Mouse (Mus musculus): ENCODE results near the gene Rsph14.

The Rsph14 gene

DNA sequence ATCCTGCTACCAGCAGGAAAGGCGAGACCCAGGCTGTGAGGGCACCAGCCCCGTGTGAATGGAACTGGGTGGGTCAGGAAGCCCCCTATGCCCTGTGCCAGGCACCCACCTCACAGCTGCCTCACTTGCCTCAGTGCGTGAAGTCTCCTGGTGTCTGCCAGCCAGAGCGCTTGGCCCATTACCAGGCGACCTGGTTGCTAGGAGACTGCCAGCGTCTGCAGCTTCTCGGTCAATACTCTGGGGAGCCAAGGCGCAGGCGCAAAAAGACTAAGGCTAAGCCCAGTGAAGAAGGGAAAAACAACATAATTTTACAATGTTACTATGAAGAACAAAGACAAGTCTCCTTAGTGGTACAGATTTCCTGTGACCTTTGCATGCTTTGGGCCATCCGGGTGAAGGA lies at the start of gene Rsph14:
TSS of gene Rsph14 (minus strand) at position 192 of the 400 bp plus-strand sequence.
- DNase-seq = peak; percentile 86

DNA sequence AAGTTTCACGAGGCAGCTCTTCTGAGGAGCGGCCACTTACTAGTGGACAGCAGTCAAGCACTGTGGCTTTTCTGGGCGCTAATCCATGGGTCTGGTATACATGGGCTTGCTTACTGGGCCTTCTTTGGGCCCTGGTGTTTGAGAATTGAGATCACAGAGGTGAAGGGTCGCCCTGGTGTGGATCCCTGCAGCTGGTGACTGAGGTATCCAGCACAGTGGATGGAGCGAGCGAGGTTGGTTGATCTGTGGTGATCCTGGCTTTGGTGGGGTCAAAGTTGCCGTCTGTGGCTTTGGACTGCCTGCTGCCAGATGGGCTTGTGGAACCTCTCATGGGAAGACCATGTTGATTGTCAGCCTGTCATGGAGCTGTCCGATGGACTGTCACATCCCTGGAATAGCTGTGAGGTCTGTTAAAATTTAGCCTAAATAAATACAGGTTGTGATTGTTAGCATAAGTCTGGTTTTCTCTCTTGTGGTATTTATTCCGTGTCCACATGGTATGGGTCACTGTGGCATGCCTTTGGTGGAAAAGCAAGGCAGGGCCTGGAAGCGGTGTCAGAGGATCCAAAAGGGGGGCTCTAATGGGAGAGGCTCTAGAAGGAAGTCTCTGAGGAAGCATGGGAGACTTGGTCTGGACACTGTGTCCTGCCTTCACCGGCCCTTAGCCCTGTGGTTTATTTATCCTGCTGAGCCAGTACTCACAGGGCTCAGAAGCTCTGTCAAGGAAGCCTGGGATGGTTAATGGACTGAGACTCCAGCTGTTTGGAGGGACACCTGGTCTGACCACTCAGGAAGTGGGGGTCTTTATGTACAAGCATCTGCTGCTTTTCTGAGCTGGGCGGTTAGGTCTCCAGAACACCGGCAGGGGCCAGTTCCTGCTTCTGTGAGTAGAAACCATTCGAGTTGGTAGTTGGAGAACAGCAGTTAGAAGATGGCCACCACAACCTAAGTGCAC lies 46.1 kb upstream of the Rsph14 start:
- DNase-seq = no peak

DNA sequence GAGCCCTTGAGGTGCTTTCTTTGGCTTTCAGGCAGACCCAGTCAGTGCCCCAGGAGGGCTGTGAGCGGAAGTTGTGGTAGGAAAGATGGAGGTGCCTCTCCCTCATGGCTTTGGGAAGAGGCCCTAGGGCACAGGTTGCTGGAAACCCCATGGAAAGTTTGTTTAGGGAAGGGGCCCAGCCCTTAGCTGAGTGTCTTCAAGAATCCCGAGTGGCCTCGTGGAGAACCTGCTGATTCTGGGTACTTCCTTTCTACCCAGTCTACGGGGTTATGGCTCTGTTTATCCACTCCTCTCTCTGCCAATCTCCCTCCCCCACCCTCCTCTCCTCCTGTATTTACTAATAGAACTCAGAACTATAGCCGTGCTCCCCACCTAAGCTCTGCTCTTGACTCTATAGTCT lies 43.3 kb upstream of the Rsph14 start:
- DNase-seq = no peak

DNA sequence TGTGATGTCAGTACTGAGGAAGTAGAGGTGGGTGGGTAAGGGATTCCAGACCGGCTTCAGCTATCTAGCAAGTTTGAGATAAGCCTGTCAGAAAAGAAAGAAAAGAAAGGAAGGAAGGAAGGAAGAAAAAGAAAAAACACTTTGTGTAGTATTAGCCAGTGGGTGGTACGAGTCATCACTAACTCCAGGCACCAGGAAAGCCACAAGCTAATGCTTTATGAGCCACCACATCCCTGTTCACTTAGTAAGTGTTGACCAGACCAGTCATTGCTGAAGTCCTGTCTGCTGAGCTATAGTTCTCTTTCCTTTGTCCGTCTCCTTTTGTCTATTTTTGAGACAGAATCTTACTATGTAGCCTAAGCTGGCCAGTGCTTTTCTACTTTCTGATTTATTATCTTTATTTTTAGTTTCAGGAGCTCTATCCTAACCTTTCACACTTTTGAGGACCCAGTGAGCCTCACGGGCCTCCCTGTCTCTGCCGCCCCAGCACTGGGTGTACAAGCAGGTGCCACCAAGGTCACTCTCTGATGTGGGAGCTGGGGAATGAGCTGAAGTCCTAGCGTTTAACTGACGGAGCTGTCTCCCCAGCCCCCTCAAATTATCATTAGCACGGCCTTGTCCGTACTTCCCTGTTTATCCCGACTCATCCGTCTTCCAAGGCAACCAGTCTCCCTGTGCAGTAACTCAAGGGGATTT lies 38.0 kb upstream of the Rsph14 start:
- DNase-seq = no peak

- DNase-seq = no peak
Observed at GRCm38 (mm10) chr10:75068624-75069328, 36.4 kb upstream of the Rsph14 start.

GRCm38 (mm10) chr10:75068086-75068485 lies 35.7 kb upstream of the Rsph14 start:
- no peak for DNase-seq

GRCm38 (mm10) chr10:75067446-75067845 lies 35.1 kb upstream of the Rsph14 start:
- no peak for DNase-seq

DNA sequence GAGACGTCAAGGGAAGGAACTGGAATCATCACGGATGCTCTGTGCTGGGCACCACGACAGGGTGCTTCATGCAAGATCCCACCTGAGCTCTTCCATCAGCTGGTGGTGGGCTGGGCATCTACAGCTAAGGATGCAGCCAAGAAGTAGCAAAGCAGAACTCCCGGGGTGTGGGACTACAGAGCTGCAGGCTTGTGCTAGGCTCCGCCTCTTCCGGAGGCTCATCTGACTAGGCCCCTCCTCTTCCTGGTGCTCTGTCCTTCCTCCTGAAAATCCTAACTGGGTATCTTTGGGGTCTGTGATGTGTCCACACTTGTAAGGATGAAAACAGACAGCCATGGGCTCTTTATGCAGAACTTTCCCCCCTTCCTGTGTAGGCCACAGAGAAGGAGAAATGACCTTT lies 33.3 kb upstream of the Rsph14 start:
- no peak for DNase-seq

- peak; percentile 15 for DNase-seq
Observed at GRCm38 (mm10) chr10:75063301-75063965, 31.0 kb upstream of the Rsph14 start.

GRCm38 (mm10) chr10:75062621-75063020 lies 30.2 kb upstream of the Rsph14 start:
- no peak for DNase-seq

DNA sequence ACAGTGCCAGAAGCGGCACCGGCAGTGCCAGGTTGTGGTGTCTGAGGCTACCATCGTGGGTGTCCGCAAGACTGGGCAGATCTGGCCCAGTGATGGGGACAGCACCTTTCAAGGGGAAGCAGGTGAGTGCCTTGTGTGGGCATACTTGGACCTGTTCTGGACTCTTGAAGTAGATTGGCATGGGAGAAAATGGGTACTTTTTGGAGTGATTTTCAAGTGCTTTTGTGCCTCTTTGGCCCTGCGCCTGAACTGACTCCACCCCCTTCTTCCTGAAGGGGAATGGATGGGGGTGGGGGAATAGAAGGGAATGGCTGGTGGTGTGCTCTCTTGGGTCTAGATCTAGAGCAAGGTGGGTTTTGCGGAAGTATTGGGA lies 29.8 kb upstream of the Rsph14 start:
- DNase-seq = no peak

DNA sequence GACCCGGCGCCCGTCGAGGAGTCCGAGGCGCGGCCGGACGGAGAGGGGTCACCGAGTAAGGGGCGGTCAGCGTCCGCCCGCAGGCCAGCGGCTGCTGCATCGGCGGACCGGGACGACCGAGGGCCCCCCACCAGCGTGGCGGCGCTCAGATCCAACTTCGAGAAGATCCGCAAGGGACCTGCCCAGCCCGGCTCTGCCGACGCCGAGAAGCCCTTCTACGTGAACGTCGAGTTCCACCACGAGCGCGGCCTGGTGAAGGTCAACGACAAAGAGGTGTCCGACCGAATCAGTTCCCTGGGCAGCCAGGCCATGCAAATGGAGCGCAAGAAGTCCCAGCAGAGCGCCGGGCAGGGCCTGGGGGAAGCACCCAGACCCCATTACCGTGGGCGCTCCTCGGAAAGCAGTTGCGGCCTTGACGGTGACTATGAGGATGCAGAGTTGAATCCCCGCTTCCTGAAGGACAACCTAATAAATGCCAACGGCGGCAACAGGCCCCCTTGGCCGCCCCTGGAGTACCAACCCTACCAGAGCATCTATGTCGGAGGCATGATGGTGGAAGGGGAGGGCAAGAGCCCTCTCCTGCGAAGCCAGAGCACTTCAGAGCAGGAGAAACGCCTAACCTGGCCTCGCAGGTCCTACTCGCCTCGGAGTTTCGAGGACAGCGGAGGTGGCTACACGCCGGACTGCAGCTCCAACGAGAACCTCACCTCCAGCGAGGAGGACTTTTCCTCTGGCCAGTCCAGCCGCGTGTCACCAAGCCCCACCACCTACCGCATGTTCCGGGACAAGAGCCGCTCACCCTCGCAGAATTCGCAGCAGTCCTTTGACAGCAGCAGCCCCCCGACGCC lies 29.2 kb upstream of the Rsph14 start:
- DNase-seq = no peak

DNA sequence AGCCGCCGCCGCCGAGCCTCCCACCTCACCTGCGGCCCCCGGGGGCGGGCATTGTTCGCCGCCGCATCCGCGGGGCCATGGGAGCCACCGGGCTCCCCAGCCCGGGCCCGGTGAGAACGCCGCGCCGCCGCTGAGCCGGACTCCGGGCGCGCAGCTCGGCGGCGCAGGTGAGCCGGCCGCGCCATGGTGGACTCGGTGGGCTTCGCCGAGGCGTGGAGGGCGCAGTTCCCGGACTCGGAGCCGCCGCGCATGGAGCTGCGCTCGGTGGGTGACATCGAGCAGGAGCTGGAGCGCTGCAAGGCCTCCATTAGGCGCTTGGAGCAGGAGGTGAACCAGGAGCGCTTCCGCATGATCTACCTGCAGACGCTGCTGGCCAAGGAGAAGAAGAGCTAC lies 28.5 kb upstream of the Rsph14 start:
- no peak for DNase-seq

DNA sequence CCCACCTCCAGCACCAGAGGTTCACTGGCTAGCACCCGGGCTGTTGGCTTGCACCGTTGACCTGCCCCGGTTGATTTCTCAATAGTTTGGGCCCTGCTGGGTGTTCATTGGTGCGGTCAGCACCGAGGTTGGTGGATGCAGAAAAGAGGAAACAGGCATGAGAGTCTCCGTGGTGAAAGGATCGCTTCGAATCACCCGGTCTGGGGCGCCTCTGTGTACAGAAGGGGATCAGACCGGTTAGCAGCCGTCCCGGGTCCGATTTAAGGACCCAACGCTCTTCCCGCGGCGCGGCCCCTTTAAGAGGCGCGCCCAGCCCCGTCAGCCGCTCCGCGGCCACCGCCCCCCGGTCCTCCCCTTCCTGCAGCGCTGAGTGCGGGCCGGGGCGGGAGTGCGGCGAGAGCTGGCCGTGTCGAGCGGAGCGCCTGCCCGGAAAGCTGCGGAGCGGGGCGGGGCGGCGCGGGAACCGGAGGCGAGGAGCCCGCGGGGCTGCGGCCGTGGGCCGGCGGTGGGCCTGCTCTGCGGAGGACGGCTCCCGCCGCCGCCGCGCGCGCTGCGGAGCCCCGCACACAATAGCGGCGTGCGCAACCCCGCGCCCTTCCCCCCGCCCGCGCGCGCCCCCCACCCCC lies 27.9 kb upstream of the Rsph14 start, which contains the start of gene Bcr:
TSS of gene Bcr (plus strand) at position 376 of the 626 bp plus-strand sequence.
- peak; percentile 85 for DNase-seq

DNA sequence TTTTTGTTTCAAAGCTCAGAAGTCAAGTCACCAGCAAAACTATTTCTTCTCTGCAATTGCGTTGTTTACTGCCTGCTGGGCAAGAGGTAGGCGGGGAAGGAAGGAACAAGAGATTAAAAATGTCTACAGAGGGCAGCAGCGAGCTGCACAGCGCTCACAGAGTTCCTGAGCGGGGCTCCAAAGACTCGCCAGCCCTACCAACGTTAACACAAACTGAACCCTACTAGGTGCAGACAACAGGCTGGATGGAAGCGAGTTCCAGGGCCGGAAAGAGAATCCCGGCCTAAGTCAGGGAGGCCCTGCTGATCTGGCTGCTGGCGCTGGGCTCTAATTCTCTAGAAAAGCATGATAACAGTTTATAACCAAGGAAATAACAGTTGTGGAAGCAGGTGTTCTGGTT lies 27.0 kb upstream of the Rsph14 start:
- DNase-seq = peak; percentile 84

GRCm38 (mm10) chr10:75058761-75059395 lies 26.5 kb upstream of the Rsph14 start:
- DNase-seq = no peak

DNA sequence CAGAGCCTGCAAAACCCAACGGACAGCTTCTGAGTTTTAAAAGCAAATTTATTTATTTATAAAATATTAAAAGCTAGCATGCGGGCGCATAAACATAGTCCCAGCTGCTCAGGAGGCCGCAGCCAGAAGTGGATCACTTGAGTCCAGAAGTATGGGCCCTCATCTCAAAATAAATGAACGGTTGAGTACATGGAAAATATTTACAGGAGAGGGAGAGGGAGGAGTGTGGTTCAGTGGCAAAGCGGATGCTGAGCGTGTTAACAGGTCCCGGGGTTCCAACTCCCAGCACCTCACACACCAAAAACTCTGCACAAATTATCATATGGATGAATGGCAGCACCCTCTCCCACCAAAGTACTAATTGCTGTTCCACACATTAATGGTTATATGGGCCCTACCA lies 25.9 kb upstream of the Rsph14 start:
- no peak for DNase-seq

- DNase-seq = peak; percentile 29
Observed at GRCm38 (mm10) chr10:75056255-75056654, 23.9 kb upstream of the Rsph14 start.

DNA sequence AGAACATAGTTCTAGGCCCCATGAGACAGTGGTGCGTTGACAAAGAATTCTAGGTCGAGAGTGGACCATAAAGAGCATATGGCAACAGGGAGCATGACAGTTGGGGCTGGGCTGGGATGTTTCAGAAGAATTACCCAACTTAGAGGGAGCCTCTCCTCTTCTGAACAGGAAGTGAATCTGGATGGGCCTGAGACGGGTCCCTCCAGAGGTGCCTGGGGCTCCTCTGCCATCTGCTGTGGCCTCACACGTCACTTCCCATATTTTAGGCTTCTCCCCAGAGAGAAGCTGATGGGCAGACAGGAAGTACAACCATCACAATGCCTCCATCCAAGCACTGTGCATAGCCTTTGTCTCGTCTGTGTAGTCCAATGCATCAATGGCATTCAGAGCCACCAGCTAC lies 23.3 kb upstream of the Rsph14 start:
- no peak for DNase-seq

- DNase-seq = no peak
Observed at GRCm38 (mm10) chr10:75054125-75054524, 21.7 kb upstream of the Rsph14 start.

GRCm38 (mm10) chr10:75053655-75054054 lies 21.3 kb upstream of the Rsph14 start:
- no peak for DNase-seq
